Mouse (Mus musculus) adipocyte (in vitro differentiated cells): ENCODE measurements at regions not wholly inside any gene's neighbourhood (a gene's known extent, or its start where the extent isn't known, plus 50 kb on each side); places are given as distances from the start of the nearest gene placed in this dataset.

Experiments used
- DNase-seq: peaks from one replicate; pipeline ENCODE4 v3.0.0-alpha.2; 2016; ENCODE audit warnings: low spot score

GRCm38 (mm10) chr10:50241645-50242044 is 350.8 kb upstream of the Ascc3 start:
- DNase-seq = no peak

GRCm38 (mm10) chr10:50203587-50203986 is 388.9 kb upstream of the Ascc3 start:
- DNase-seq = no peak

- no peak for DNase-seq
Measured at GRCm38 (mm10) chr10:50201691-50202090, 390.8 kb upstream of the Ascc3 start.

GRCm38 (mm10) chr10:50199857-50200256 is 392.6 kb upstream of the Ascc3 start:
- DNase-seq = peak; percentile 12

- no peak for DNase-seq
Measured at GRCm38 (mm10) chr10:50197897-50198538, 394.5 kb upstream of the Ascc3 start.

GRCm38 (mm10) chr10:50190276-50190675 is 401.7 kb upstream of the Grik2 start:
- DNase-seq = no peak

GRCm38 (mm10) chr10:50169116-50169515 is 380.6 kb upstream of the Grik2 start:
- no peak for DNase-seq

GRCm38 (mm10) chr10:50138351-50138750 is 349.8 kb upstream of the Grik2 start:
- DNase-seq = no peak

GRCm38 (mm10) chr10:50137783-50138182 is 349.2 kb upstream of the Grik2 start:
- DNase-seq = no peak

- no peak for DNase-seq
Measured at GRCm38 (mm10) chr10:50136165-50136564, 347.6 kb upstream of the Grik2 start.

GRCm38 (mm10) chr10:50135499-50135898 is 346.9 kb upstream of the Grik2 start:
- DNase-seq = no peak
